In genomic region chr2:147876708-147877542, GRCm38 (mm10) we compare ENCODE assay signal across 8 mouse cellular contexts.
A peak's percentile ranks its signal among the peaks of the same experiment; 100 is the strongest.
DNase-seq lines count a peak whose midpoint lies in the region; ATAC-seq and TF ChIP-seq lines count a peak whose summit lies in the region.

No protein-coding gene starts in this region.

- 0 out of 2 replicates have a peak, but pooled peaks cover 4% of the 10 kb centered on the region for H3K27me3 ChIP-seq in heart, embryonic 11.5 days (ENCODE audit: control insufficient read depth, insufficient read depth, low read length)
- peaks cover 31% of the 10 kb centered on the region for H3K27me3 ChIP-seq in CH12.LX (replicated peaks)
- peaks cover 37% of the 10 kb centered on the region for H3K27me3 ChIP-seq in forebrain, embryonic 12.5 days
- H3K27me3 ChIP-seq in liver, embryonic 14.5 days (ENCODE audit: control insufficient read depth, insufficient read depth, low read length): no peaks in the 10 kb centered on the region

- no peak for TF ChIP-seq RAD21 in CH12.LX (IDR thresholded peaks at IDR 0.05; ENCODE audit: low read depth, low read length)

- no peak overlapping the region for H3K27ac ChIP-seq in heart, embryonic 11.5 days (ENCODE audit: low read depth, low read length)
- H3K27ac ChIP-seq in CH12.LX (ENCODE audit: insufficient read depth, low read depth): no peak overlapping the region
- no peak overlapping the region for H3K27ac ChIP-seq in forebrain, embryonic 12.5 days
- H3K27ac ChIP-seq in liver, embryonic 14.5 days: no peak overlapping the region

- no peaks in the 10 kb centered on the region for H3K79me2 ChIP-seq in CH12.LX (replicated peaks; ENCODE audit: control insufficient read depth, extremely low read depth, insufficient read depth, poor library complexity, severe bottlenecking)

- dilution Hi-C loops in CH12.LX (cut with MboI; ENCODE audit: extremely low pct_ligation_motif_present, extremely low pct_unique_long_range_greater_than_20kb, low sequenced_read_pairs): no loop called here

- 0 out of 2 replicates have a peak overlapping the region, but pooled peaks have one; percentile 3 for H3K9ac ChIP-seq in heart, embryonic 11.5 days (ENCODE audit: low read depth, low read length)
- no peak overlapping the region for H3K9ac ChIP-seq in CH12.LX (ENCODE audit: insufficient read depth, low read depth)
- H3K9ac ChIP-seq in forebrain, embryonic 12.5 days: peak overlapping the region; percentile 33; the same call in 1 of the 2 replicates
- H3K9ac ChIP-seq in liver, embryonic 14.5 days (replicated peaks): no peak overlapping the region

- 11% methylated on average over 19 of the region's 19 CpGs for WGBS in heart, embryonic 11.5 days (ENCODE audit: insufficient replicate concordance)
- WGBS in forebrain, embryonic 12.5 days: 2% methylated on average over 19 of the region's 19 CpGs
- WGBS in liver, embryonic 14.5 days (ENCODE audit: insufficient replicate concordance): 14% methylated on average over 19 of the region's 19 CpGs

- H3K9me3 ChIP-seq in heart, embryonic 11.5 days (replicated peaks; ENCODE audit: control insufficient read depth, low read length): no peaks in the 10 kb centered on the region
- no peaks in the 10 kb centered on the region for H3K9me3 ChIP-seq in CH12.LX (replicated peaks; ENCODE audit: low read length)
- H3K9me3 ChIP-seq in forebrain, embryonic 12.5 days: no peaks in the 10 kb centered on the region
- no peaks in the 10 kb centered on the region for H3K9me3 ChIP-seq in liver, embryonic 14.5 days (ENCODE audit: control insufficient read depth, low read length)

- in situ Hi-C loops in CH12.LX (cut with MboI; ENCODE audit: low pct_ligation_motif_present, low pct_unique_long_range_greater_than_20kb, low sequenced_read_pairs): no loop called here

- H3K36me3 ChIP-seq in heart, embryonic 11.5 days (ENCODE audit: control insufficient read depth, insufficient read depth, low read length): no peaks in the 10 kb centered on the region
- H3K36me3 ChIP-seq in CH12.LX (replicated peaks in 1 of 2; ENCODE audit: control insufficient read depth in 1 of 2, insufficient read depth in 1 of 2, low read length in 1 of 2): no peaks in the 10 kb centered on the region
- H3K36me3 ChIP-seq in forebrain, embryonic 12.5 days (replicated peaks): no peaks in the 10 kb centered on the region
- H3K36me3 ChIP-seq in liver, embryonic 14.5 days (replicated peaks; ENCODE audit: control insufficient read depth, insufficient read depth, low read depth): no peaks in the 10 kb centered on the region

- TF ChIP-seq CTCF in CH12.LX (conservative IDR thresholded peaks at IDR 0.05 in 1 of 2, IDR thresholded peaks at IDR 0.05 in 1 of 2; ENCODE audit: low read depth in 2 of 2, low read length in 2 of 2): no peak
- TF ChIP-seq CTCF in liver, embryonic 14.5 days (IDR thresholded peaks at IDR 0.05; ENCODE audit: low read depth): no peak

- ATAC-seq in heart, embryonic 11.5 days (replicated peaks; ENCODE audit: insufficient number of reproducible peaks, low FRiP score, low TSS enrichment): no peak
- peak; percentile 69; the same call in 1 of the 2 replicates for ATAC-seq in forebrain, embryonic 12.5 days (ENCODE audit: low FRiP score)
- ATAC-seq in liver, embryonic 14.5 days (ENCODE audit: insufficient read depth): no peak
- ATAC-seq in CD4-positive, CD25-positive, alpha-beta regulatory T cell, adult 4 months: no peak

- H3K4me2 ChIP-seq in heart, embryonic 11.5 days: peak overlapping the region; percentile 60
- peak overlapping the region; percentile 58; the same call in 1 of the 2 replicates for H3K4me2 ChIP-seq in CH12.LX (ENCODE audit: insufficient read depth, low read depth, poor library complexity, severe bottlenecking)
- peak overlapping the region; percentile 53 for H3K4me2 ChIP-seq in forebrain, embryonic 12.5 days
- peak overlapping the region; percentile 53 for H3K4me2 ChIP-seq in liver, embryonic 14.5 days (ENCODE audit: low read depth)

- H3K4me3 ChIP-seq in heart, embryonic 11.5 days (ENCODE audit: low read depth, low read length): peak overlapping the region; percentile 47
- no peak overlapping the region for H3K4me3 ChIP-seq in CH12.LX (replicated peaks in 1 of 3; ENCODE audit: low read depth in 2 of 3, low read length in 2 of 3, poor library complexity in 1 of 3)
- peak overlapping the region; percentile 31 for H3K4me3 ChIP-seq in forebrain, embryonic 12.5 days (replicated peaks)
- H3K4me3 ChIP-seq in liver, embryonic 14.5 days (ENCODE audit: insufficient read depth in 1 of 2, low read depth in 2 of 2, low read length in 2 of 2): 0 out of 4 replicates have a peak overlapping the region, but pooled peaks have one; percentile 7 to 16

- no peak for DNase-seq in heart, adult 18-20 months
- DNase-seq in CH12.LX (ENCODE audit: extremely low read depth): no peak
- no peak for DNase-seq in liver, embryonic 14.5 days (ENCODE audit: low read depth in 3 of 3, low spot score in 3 of 3)
- DNase-seq in cerebellum, adult 11-12 months: no peak
- DNase-seq in spleen, adult 18-20 months: no peak

- no peak for TF ChIP-seq EP300 in CH12.LX (IDR thresholded peaks at IDR 0.05; ENCODE audit: low read length)
- no peak for TF ChIP-seq EP300 in liver, embryonic 14.5 days (IDR thresholded peaks at IDR 0.05; ENCODE audit: low read depth)

- peaks cover 5% of the 10 kb centered on the region; the same call in 1 of the 2 replicates for H3K4me1 ChIP-seq in heart, embryonic 11.5 days (ENCODE audit: control insufficient read depth, insufficient read depth, low read length)
- no peaks in the 10 kb centered on the region for H3K4me1 ChIP-seq in CH12.LX (ENCODE audit: control insufficient read depth in 1 of 2, insufficient read depth in 2 of 2)
- H3K4me1 ChIP-seq in forebrain, embryonic 12.5 days: peaks cover 24% of the 10 kb centered on the region
- 0 out of 4 replicates have a peak, but pooled peaks cover 0 to 2% of the 10 kb centered on the region in 2 experiments for H3K4me1 ChIP-seq in liver, embryonic 14.5 days (replicated peaks; ENCODE audit: control insufficient read depth in 2 of 2, insufficient read depth in 2 of 2, low read length in 1 of 2)

- TF ChIP-seq POLR2A in CH12.LX (IDR thresholded peaks at IDR 0.05; ENCODE audit: low read depth, low read length): no peak

TF ChIP-seq in CH12.LX, 34 proteins besides CTCF, POLR2A, EP300 and RAD21:
- no peak for TF ChIP-seq ETS1 (conservative IDR thresholded peaks at IDR 0.05; ENCODE audit: low read depth, low read length)
- TF ChIP-seq E2F4 (IDR thresholded peaks at IDR 0.05; ENCODE audit: insufficient replicate concordance, low read depth, low read length): no peak
- no peak for TF ChIP-seq MAFK (IDR thresholded peaks at IDR 0.05; ENCODE audit: insufficient replicate concordance, low read length)
- TF ChIP-seq MXI1 (IDR thresholded peaks at IDR 0.05; ENCODE audit: low read depth, low read length): no peak
- no peak for TF ChIP-seq SMC3 (IDR thresholded peaks at IDR 0.05; ENCODE audit: low read depth, low read length)
- TF ChIP-seq ZC3H11A (IDR thresholded peaks at IDR 0.05; ENCODE audit: low read depth, low read length): no peak
- TF ChIP-seq USF2 (conservative IDR thresholded peaks at IDR 0.05; ENCODE audit: low read depth, low read length): no peak
- no peak for TF ChIP-seq SIN3A (IDR thresholded peaks at IDR 0.05; ENCODE audit: low read length)
- no peak for TF ChIP-seq PAX5 (IDR thresholded peaks at IDR 0.05; ENCODE audit: low read length)
- no peak for TF ChIP-seq KAT2A (IDR thresholded peaks at IDR 0.05; ENCODE audit: insufficient replicate concordance, low read length)
- TF ChIP-seq NRF1 (IDR thresholded peaks at IDR 0.05; ENCODE audit: low read depth, low read length): no peak
- TF ChIP-seq USF1 (IDR thresholded peaks at IDR 0.05; ENCODE audit: low read depth, low read length): no peak
- TF ChIP-seq ELF1 (IDR thresholded peaks at IDR 0.05; ENCODE audit: low read depth, low read length): no peak
- no peak for TF ChIP-seq MAZ (IDR thresholded peaks at IDR 0.05; ENCODE audit: low read depth, low read length)
- no peak for TF ChIP-seq JUND (conservative IDR thresholded peaks at IDR 0.05; ENCODE audit: low read depth, low read length)
- TF ChIP-seq UBTF (IDR thresholded peaks at IDR 0.05; ENCODE audit: low read depth, low read length): no peak
- TF ChIP-seq BHLHE40 (IDR thresholded peaks at IDR 0.05; ENCODE audit: low read depth, low read length): no peak
- no peak for TF ChIP-seq HCFC1 (IDR thresholded peaks at IDR 0.05; ENCODE audit: low read depth, low read length)
- TF ChIP-seq ZNF384 (IDR thresholded peaks at IDR 0.05; ENCODE audit: low read depth, low read length): no peak

Comparison
In these comparisons a context has a peak if more than half of its experiments do, and no peak if none do; other contexts are left out.
1. H3K4me3 ChIP-seq: peak in heart, embryonic 11.5 days (single experiment), forebrain, embryonic 12.5 days (single experiment) and liver, embryonic 14.5 days (2 of 2); none in CH12.LX (0 of 3).
2. H3K9ac ChIP-seq: peak in heart, embryonic 11.5 days (single experiment) and forebrain, embryonic 12.5 days (single experiment); none in CH12.LX (single experiment) and liver, embryonic 14.5 days (single experiment).
3. Peak in every context shown above with its lines, with median percentiles within 50 percentile points of each other: H3K4me2 ChIP-seq.